Mouse (Mus musculus) hindlimb bud, embryonic 11.5 days (tissue): Measurements from ENCODE around the gene Gm28042.

Source experiments
- DNase-seq: peaks from one replicate; pipeline ENCODE4 v3.0.0-alpha.2; 2012; ENCODE audit warnings: low read depth, low spot score; ENCODE audit errors: extremely low spot score

The Gm28042 gene

DNA sequence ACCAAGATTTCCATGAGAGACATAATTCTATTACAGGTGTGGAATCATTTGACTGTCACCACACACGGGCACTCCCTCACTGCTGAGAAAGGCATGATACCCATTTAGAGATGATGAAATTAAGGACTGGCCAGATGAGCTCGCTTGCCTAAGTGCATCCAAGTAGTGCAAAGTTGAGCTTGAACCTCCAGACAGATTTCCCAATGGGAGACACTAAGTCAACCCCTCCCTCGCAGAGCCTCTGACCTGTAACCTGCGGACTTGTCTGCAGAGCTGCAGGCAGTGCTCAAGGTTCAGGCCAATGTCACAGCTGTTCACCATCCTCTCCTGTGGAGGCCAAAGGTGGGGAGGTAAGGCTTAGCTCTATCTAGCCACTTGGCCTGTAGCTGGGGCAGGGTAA is 31.5 kb downstream of the Gm28042 start:
- DNase-seq, result no peak

DNA sequence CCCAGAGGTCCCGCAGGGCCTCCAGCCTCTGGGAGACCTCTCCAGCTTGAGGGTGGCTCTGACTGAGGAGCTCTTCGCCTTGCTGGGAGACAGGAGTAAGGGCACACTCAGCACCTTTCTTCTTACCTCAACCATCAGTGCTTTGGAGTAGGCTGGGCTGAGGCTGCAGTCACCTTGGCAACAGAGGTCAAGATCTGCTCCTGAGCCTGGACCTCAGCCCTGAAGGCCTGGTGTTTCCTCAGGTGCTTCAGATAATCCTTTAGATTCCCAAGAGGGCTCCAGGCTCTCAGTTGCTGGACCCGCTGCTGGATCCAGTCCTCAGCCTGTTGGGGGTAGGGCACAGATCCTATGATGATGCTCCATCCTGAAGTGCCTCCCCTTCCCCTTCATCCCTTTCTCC is 32.2 kb downstream of the Gm28042 start:
- no peak for DNase-seq

- DNase-seq, result no peak
Measured at GRCm38 (mm10) chr2:120060190-120060589, 32.9 kb downstream of the Gm28042 start.

GRCm38 (mm10) chr2:120060651-120061050 is 33.4 kb downstream of the Gm28042 start:
- DNase-seq, result no peak

DNA sequence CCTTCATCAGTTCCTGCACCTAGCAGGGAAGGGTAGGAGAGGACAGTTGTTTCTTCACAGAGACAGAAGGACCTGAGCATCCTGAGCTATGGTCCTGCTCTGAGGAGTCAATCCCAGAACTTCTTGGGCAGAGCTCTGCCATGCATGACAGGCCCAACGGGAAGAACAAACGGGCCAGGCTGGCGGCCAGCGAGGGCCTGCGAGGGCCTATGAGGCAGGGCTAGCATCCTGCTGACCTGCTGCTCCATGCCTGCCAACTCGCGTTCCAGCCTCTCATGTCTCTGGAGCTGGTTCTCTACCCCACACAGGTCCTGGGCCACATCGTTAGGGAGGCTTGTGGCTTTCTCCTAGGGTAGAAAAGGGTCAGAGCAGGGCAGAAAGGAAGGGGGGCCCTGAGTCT is 35.0 kb downstream of the Gm28042 start:
- DNase-seq, result no peak

GRCm38 (mm10) chr2:120064639-120065038 is 37.3 kb downstream of the Gm28042 start:
- DNase-seq, result no peak

- no peak for DNase-seq
Measured at GRCm38 (mm10) chr2:120065243-120065642, 38.0 kb downstream of the Gm28042 start.

GRCm38 (mm10) chr2:120066224-120066623 is 38.9 kb downstream of the Gm28042 start:
- DNase-seq, result no peak

- no peak for DNase-seq
Measured at GRCm38 (mm10) chr2:120068555-120069465, 41.5 kb downstream of the Gm28042 start.

GRCm38 (mm10) chr2:120069466-120069990 is 42.2 kb downstream of the Gm28042 start:
- DNase-seq, result no peak

DNA sequence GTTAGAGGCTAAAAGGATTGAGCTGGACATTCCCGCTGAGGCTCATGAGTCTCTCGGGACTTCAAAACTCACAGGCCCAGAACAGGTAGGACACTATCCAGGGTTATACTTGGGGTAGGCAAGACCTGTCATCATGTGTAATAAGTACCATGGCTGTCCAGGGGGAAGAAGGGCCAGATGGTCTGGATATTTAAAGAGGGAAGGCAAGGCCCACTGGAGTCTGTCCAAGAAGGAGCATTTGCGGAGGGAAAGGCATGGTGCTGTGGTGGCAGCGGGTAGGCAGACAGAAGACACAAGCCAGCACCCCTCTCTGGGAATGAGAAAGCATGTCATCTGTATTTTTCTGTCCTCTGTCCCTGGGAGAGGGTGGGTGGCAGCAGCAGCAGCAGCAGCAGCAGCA is 46.8 kb downstream of the Gm28042 start:
- no peak for DNase-seq

- no peak for DNase-seq
Measured at GRCm38 (mm10) chr2:120076076-120076705, 48.9 kb downstream of the Gm28042 start.

GRCm38 (mm10) chr2:120082416-120082815 is 55.1 kb downstream of the Gm28042 start:
- DNase-seq, result no peak

- no peak for DNase-seq
Measured at GRCm38 (mm10) chr2:120084593-120085361, 57.5 kb downstream of the Gm28042 start.

- no peak for DNase-seq
Measured at GRCm38 (mm10) chr2:120086038-120086437, 58.7 kb downstream of the Gm28042 start.

- DNase-seq, result no peak
Measured at GRCm38 (mm10) chr2:120087391-120087790, 60.1 kb downstream of the Gm28042 start.

- no peak for DNase-seq
Measured at GRCm38 (mm10) chr2:120087897-120088296, 60.6 kb downstream of the Gm28042 start.

GRCm38 (mm10) chr2:120090979-120091378 is 63.7 kb downstream of the Gm28042 start:
- no peak for DNase-seq
